Mouse (Mus musculus) CH12.LX (cell line): ENCODE data around the gene Ppt2. TPM values are rescaled to one million over a fixed set of nuclear protein-coding genes. Genes with fewer than 3 reads are reported as not detected.
A peak's percentile ranks its signal among the peaks of the same experiment; 100 is the strongest.

Experiments
- DNase-seq: peaks from one replicate; pipeline ENCODE4 v3.0.0-alpha.2; 2013; ENCODE audit errors: extremely low read depth
- H3K27ac ChIP-seq: 2 replicates; pipeline ENCODE4 v1.5.1; 2012; ENCODE audit warnings: low read depth, mild to moderate bottlenecking, control low read depth, moderate library complexity; ENCODE audit not compliant: insufficient read depth
- H3K27me3 ChIP-seq: replicated peaks from 2 replicates; pipeline ENCODE3; 2012; ENCODE audit warnings: inconsistent platforms
- H3K36me3 ChIP-seq, 2 experiments: replicated peaks in 1 of 2; 2 replicates each; pipeline versions ENCODE3 to v1.6.1; 2012; ENCODE audit warnings: inconsistent platforms in 1 of 2, low read length in 1 of 2, mild to moderate bottlenecking in 1 of 2, mixed read lengths in 1 of 2, moderate library complexity in 1 of 2; ENCODE audit not compliant: control insufficient read depth in 1 of 2, insufficient read depth in 1 of 2
- H3K4me1 ChIP-seq, 2 experiments: 2 replicates each; pipeline ENCODE4 v1.6.1; 2012; ENCODE audit warnings: inconsistent platforms in 1 of 2, moderate library complexity in 1 of 2; ENCODE audit not compliant: insufficient read depth in 2 of 2, control insufficient read depth in 1 of 2
- H3K4me2 ChIP-seq: 2 replicates; pipeline ENCODE4 v1.6.1; 2012; ENCODE audit warnings: low read depth, mild to moderate bottlenecking, control low read depth; ENCODE audit not compliant: poor library complexity, insufficient read depth, severe bottlenecking
- H3K4me3 ChIP-seq, 3 experiments: fragments of 150-350 bp in 1 of 3; sonication (generic) in 1 of 3; replicated peaks in 1 of 3; 2 replicates each; pipeline versions ENCODE3 to v1.5.1; 2011 to 2012; ENCODE audit warnings: low read depth in 2 of 3, low read length in 2 of 3, mild to moderate bottlenecking in 2 of 3, moderate library complexity in 2 of 3, control low read depth in 1 of 3, improper control_type of control experiment in 1 of 3, inconsistent platforms in 1 of 3, mixed read lengths in 1 of 3; ENCODE audit not compliant: poor library complexity in 1 of 3
- H3K79me2 ChIP-seq: replicated peaks from 2 replicates; pipeline ENCODE4 v1.6.1; 2012; ENCODE audit warnings: mild to moderate bottlenecking, moderate library complexity; ENCODE audit not compliant: control insufficient read depth, poor library complexity, insufficient read depth, severe bottlenecking; ENCODE audit errors: extremely low read depth
- H3K9ac ChIP-seq: 2 replicates; pipeline ENCODE4 v1.6.1; 2012; ENCODE audit warnings: low read depth, mild to moderate bottlenecking, control low read depth, moderate library complexity; ENCODE audit not compliant: insufficient read depth
- H3K9me3 ChIP-seq: replicated peaks from 2 replicates; pipeline ENCODE3; 2012; ENCODE audit warnings: low read length, inconsistent platforms, mixed read lengths
- BHLHE40 ChIP-seq: IDR thresholded peaks from 2 replicates; pipeline ENCODE4 v1.6.1; 2011; ENCODE audit warnings: mild to moderate bottlenecking, low read depth, low read length, improper control_type of control experiment
- E2F4 ChIP-seq: IDR thresholded peaks from 2 replicates; pipeline ENCODE4 v1.6.1; 2011; ENCODE audit warnings: low read depth, low read length, improper control_type of control experiment; ENCODE audit not compliant: insufficient replicate concordance
- ELF1 ChIP-seq: IDR thresholded peaks from 2 replicates; pipeline ENCODE4 v1.6.1; 2014; ENCODE audit warnings: low read depth, mild to moderate bottlenecking, inconsistent platforms, low read length, improper control_type of control experiment
- EP300 ChIP-seq: IDR thresholded peaks from 2 replicates; pipeline ENCODE4 v1.6.1; 2011; ENCODE audit warnings: low read length, improper control_type of control experiment
- IRF4 ChIP-seq: IDR thresholded peaks from 2 replicates; pipeline ENCODE4 v1.6.1; 2014; ENCODE audit warnings: low read depth, mild to moderate bottlenecking, inconsistent platforms, low read length, improper control_type of control experiment
- MAZ ChIP-seq: IDR thresholded peaks from 2 replicates; pipeline ENCODE4 v1.6.1; 2012; ENCODE audit warnings: low read depth, mild to moderate bottlenecking, inconsistent platforms, low read length, improper control_type of control experiment, moderate library complexity
- MXI1 ChIP-seq: IDR thresholded peaks from 2 replicates; pipeline ENCODE4 v1.6.1; 2011; ENCODE audit warnings: mild to moderate bottlenecking, low read depth, low read length, improper control_type of control experiment
- MYC ChIP-seq: IDR thresholded peaks from 2 replicates; pipeline ENCODE4 v1.6.1; 2011; ENCODE audit warnings: low read depth, mild to moderate bottlenecking, improper control_type of control experiment, low read length
- NELFE ChIP-seq: IDR thresholded peaks from 2 replicates; pipeline ENCODE4 v1.6.1; 2011; ENCODE audit warnings: low read depth, low read length, improper control_type of control experiment
- NRF1 ChIP-seq: IDR thresholded peaks from 2 replicates; pipeline ENCODE4 v1.6.1; 2014; ENCODE audit warnings: low read depth, mild to moderate bottlenecking, inconsistent platforms, low read length, improper control_type of control experiment, moderate library complexity
- POLR2A ChIP-seq: IDR thresholded peaks from 2 replicates; pipeline ENCODE4 v1.6.1; 2011; ENCODE audit warnings: low read depth, mild to moderate bottlenecking, improper control_type of control experiment, low read length
- RAD21 ChIP-seq: IDR thresholded peaks from 2 replicates; pipeline ENCODE4 v1.6.1; 2011; ENCODE audit warnings: low read depth, mild to moderate bottlenecking, low read length, improper control_type of control experiment, moderate library complexity
- SMC3 ChIP-seq: IDR thresholded peaks from 2 replicates; pipeline ENCODE4 v1.6.1; 2011; ENCODE audit warnings: low read depth, low read length, improper control_type of control experiment
- ZC3H11A ChIP-seq: IDR thresholded peaks from 2 replicates; pipeline ENCODE4 v1.6.1; 2012; ENCODE audit warnings: low read depth, mild to moderate bottlenecking, inconsistent platforms, low read length, improper control_type of control experiment
- ZMIZ1 ChIP-seq: IDR thresholded peaks from 2 replicates; pipeline ENCODE4 v1.6.1; 2012; ENCODE audit warnings: low read depth, mild to moderate bottlenecking, inconsistent platforms, low read length, improper control_type of control experiment
- ZNF384 ChIP-seq: IDR thresholded peaks from 2 replicates; pipeline ENCODE4 v1.6.1; 2012; ENCODE audit warnings: low read depth, low read length, improper control_type of control experiment, inconsistent platforms
- dilution Hi-C: fragments of 300-500 bp; cut with MboI; formaldehyde crosslinking; loops from 2 replicates; pipeline ENCODE4 v1.14.3; 2020; ENCODE audit warnings: low sequenced_read_pairs; ENCODE audit not compliant: extremely low pct_unique_long_range_greater_than_20kb, extremely low pct_ligation_motif_present
- in situ Hi-C: fragments of 300-500 bp; cut with MboI; formaldehyde crosslinking; loops from 3 replicates; pipeline ENCODE4 v1.14.3; 2019; ENCODE audit warnings: low sequenced_read_pairs, low pct_ligation_motif_present, low pct_unique_long_range_greater_than_20kb, mixed read lengths
- polyA plus RNA-seq: library from polyadenylated mRNA; unstranded; fragments of >175 nt; gene quantifications from 2 replicates; pipeline ENCODE4 v1.2.1, GENCODE M21; 2012; ENCODE audit warnings: low read depth; ENCODE audit not compliant: insufficient read length
- total RNA-seq, 2 experiments: library from RNA; depleted of rRNA; stranded (reverse); fragments of 300-350 nt in 1 of 2; fragments of >200 nt in 1 of 2; gene quantifications; 2 replicates each; pipeline ENCODE4 v1.2.3; 2012 to 2014

Ppt2 gene
- total and polyA plus RNA-seq, 3 experiments, result 0.84 to 1.9 TPM; not detected in 1

- TF ChIP-seq E2F4 (no peak), NRF1 (peak; percentile 79), NELFE (peak; percentile 51; the same call in 1 of the 2 replicates), BHLHE40 (peak; percentile 62), EP300 (no peak), ELF1 (peak; percentile 88)
- TF ChIP-seq, all 38 proteins: peak for 16
Measured at GRCm38 (mm10) chr17:34603375-34604060, 24.8 kb downstream of the Ppt2 start, which contains the start of gene Rnf5 (continued).

GRCm38 (mm10) chr17:34601796-34602195 lies 26.5 kb downstream of the Ppt2 start:
- Histone ChIP-seq H3K79me2 (peaks cover 10% of the 10 kb centered on the region), H3K9me3 (no peaks in the 10 kb centered on the region), H3K4me2 (no peak overlapping the region), H3K27me3 (no peaks in the 10 kb centered on the region), H3K9ac (no peak overlapping the region)
- no peak for DNase-seq
- in situ Hi-C loops, result no loop called here
- TF ChIP-seq ELF1 (no peak), BHLHE40 (no peak), ZC3H11A (no peak), SMC3 (no peak), MAZ (no peak), RAD21 (no peak), ZMIZ1 (no peak), ZNF384 (no peak), POLR2A (no peak), MYC (no peak), MXI1 (no peak)
- TF ChIP-seq, all 38 proteins: peak for 0
- peaks cover 5 to 23% of the 10 kb centered on the region in 2 experiments for H3K4me1 ChIP-seq
- dilution Hi-C loops, result no loop called here
- no peak overlapping the region for H3K4me3 ChIP-seq
- H3K27ac ChIP-seq, result no peak overlapping the region
- peaks cover 15 to 33% of the 10 kb centered on the region in 2 experiments for H3K36me3 ChIP-seq

- H3K27ac ChIP-seq, result no peak overlapping the region
- peaks cover 23 to 51% of the 10 kb centered on the region in 2 experiments for H3K36me3 ChIP-seq
- no peak overlapping the region for H3K9ac ChIP-seq
- in situ Hi-C loops, result no loop called here
- H3K9me3 ChIP-seq, result no peaks in the 10 kb centered on the region
- no peak overlapping the region for H3K4me2 ChIP-seq
- no peak overlapping the region for H3K4me3 ChIP-seq
- DNase-seq, result no peak
- H3K27me3 ChIP-seq, result no peaks in the 10 kb centered on the region
- TF ChIP-seq IRF4 (no peak), E2F4 (no peak), NRF1 (no peak), MXI1 (no peak), EP300 (no peak)
- TF ChIP-seq, all 38 proteins: peak for 0
- H3K79me2 ChIP-seq, result peaks cover 7% of the 10 kb centered on the region
- H3K4me1 ChIP-seq, result peaks cover 3 to 19% of the 10 kb centered on the region in 2 experiments
- dilution Hi-C loops, result no loop called here
Measured at GRCm38 (mm10) chr17:34599891-34600290, 28.4 kb downstream of the Ppt2 start.
